8 mouse cellular contexts compared by ENCODE assay signal in the genomic region with DNA sequence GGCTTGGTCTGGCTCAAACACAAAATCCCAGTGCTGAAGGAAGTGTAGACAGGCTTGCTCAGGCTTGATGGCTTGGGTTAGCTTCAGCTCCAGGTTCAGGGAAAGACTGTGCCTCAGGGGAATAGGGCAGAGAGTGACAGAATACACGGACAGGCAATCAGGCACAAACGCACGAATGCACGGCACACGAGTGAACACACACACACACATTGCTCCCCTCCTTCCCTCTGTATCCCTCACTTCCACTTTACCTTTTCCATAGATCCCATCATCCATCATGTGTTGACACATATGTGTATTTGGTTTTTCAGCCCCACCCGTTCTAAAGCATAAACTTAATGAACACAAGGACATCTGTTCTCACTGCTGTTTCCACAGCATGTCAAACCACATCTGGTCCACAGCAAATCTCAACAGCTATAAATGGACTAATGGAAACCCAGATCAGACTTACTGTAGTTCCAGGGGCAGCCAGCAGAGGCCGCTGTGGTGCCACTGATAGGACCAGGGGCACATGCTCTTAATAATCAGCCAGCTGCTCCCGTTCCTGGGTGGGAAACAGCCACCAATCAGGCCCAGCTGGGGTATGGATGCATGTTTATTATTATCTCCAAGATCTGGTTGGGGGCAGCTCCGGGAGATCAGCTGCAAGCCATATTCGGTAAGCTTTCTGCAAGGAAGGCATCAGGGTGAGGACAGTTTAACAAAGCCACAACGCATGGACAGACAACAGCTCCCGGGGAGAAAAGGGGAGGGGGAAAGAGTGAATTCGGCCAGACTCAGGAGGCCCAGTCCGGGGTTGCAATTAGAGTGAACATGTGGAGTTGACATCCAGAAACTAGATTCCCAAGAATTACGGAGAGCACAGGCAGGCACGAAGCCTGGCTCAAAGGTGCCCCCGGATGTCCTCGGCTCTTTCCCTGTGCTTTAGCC. TPM values are rescaled to one million over a fixed set of nuclear protein-coding genes. Genes with fewer than 3 reads are reported as not detected.
DNase-seq lines count a peak whose midpoint lies in the region; ATAC-seq and TF ChIP-seq lines count a peak whose summit lies in the region.

No protein-coding gene starts in this region.

- H3K9ac ChIP-seq in ES-E14 (ENCODE audit: insufficient read depth, low read depth, low read length, poor library complexity, severe bottlenecking), result no peak overlapping the region
- H3K9ac ChIP-seq in lung, embryonic 15.5 days, result no peak overlapping the region

- H3K4me1 ChIP-seq in ES-E14 (ENCODE audit: control insufficient read depth in 2 of 2, insufficient read depth in 2 of 2, low read length in 2 of 2, poor library complexity in 1 of 2), result no peaks in the 10 kb centered on the region
- no peaks in the 10 kb centered on the region for H3K4me1 ChIP-seq in cerebellum, adult 2 months (ENCODE audit: control insufficient read depth, insufficient read depth, low read length)
- H3K4me1 ChIP-seq in lung, embryonic 15.5 days, result peaks cover 5% of the 10 kb centered on the region; the same call in 1 of the 2 replicates

- H3K4me3 ChIP-seq in ES-E14 (ENCODE audit: insufficient read depth in 1 of 2, low read depth in 1 of 2, low read length in 2 of 2, poor library complexity in 1 of 2, severe bottlenecking in 1 of 2), result no peak overlapping the region
- no peak overlapping the region for H3K4me3 ChIP-seq in cerebellum, adult 2 months (replicated peaks; ENCODE audit: insufficient read depth, low read depth, low read length)
- H3K4me3 ChIP-seq in lung, embryonic 15.5 days, result no peak overlapping the region

- no peaks in the 10 kb centered on the region for H3K36me3 ChIP-seq in ES-E14 (ENCODE audit: control insufficient read depth, insufficient read depth, low read length, poor library complexity, severe bottlenecking)
- H3K36me3 ChIP-seq in lung, embryonic 15.5 days, result no peaks in the 10 kb centered on the region

- in situ Hi-C loops in ES-E14 (cut with MboI; ENCODE audit: low sequenced_read_pairs in 2 of 2, unreplicated experiment in 2 of 2), result loop anchor here in 1 of 2 experiments (10.0 kb wide), 1 partner anchor 226 kb away; no protein-coding TSS in a partner anchor

- WGBS in cerebellum, adult 2 months, result 25% methylated on average over 18 of the region's 18 CpGs
- WGBS in lung, embryonic 15.5 days, result 33% methylated on average over 18 of the region's 18 CpGs

- no peak overlapping the region for H3K27ac ChIP-seq in ES-E14 (ENCODE audit: insufficient read depth, low read depth, low read length, poor library complexity, severe bottlenecking)
- H3K27ac ChIP-seq in cerebellum, adult 2 months (ENCODE audit: insufficient read depth, low read length), result no peak overlapping the region
- no peak overlapping the region for H3K27ac ChIP-seq in lung, embryonic 15.5 days

- peaks cover 5% of the 10 kb centered on the region for H3K9me3 ChIP-seq in ES-E14 (ENCODE audit: control insufficient read depth, insufficient read depth, low read depth, low read length)
- H3K9me3 ChIP-seq in lung, embryonic 15.5 days, result no peaks in the 10 kb centered on the region

- peak; percentile 51 for DNase-seq in ES-E14 (ENCODE audit: low read depth, low spot score)
- DNase-seq in cerebellum, adult 2 months, result peak; percentile 46 to 75
- DNase-seq in forelimb bud, embryonic 11.5 days (ENCODE audit: low read depth, low spot score), result peak; percentile 94
- DNase-seq in layer of hippocampus, adult 8-10 months (ENCODE audit: low spot score in 2 of 2), result peak; percentile 59 to 85
- DNase-seq in ovary, postnatal 10 days (ENCODE audit: low spot score), result peak; percentile 79
- DNase-seq in thymus, postnatal 0 days (ENCODE audit: low spot score), result peak; percentile 68

- TF ChIP-seq POLR2A in cerebellum, adult 2 months (IDR thresholded peaks at IDR 0.05; ENCODE audit: borderline replicate concordance, insufficient read depth, low read length), result no peak

- peaks cover 1% of the 10 kb centered on the region; the same call in 1 of the 2 replicates for H3K27me3 ChIP-seq in cerebellum, adult 2 months (ENCODE audit: control insufficient read depth, insufficient read depth, low read length)
- no peaks in the 10 kb centered on the region for H3K27me3 ChIP-seq in lung, embryonic 15.5 days

- peak; percentile 92 for TF ChIP-seq CTCF in cerebellum, adult 2 months (IDR thresholded peaks at IDR 0.05; ENCODE audit: borderline replicate concordance, insufficient read depth, low read depth, low read length)

- H3K4me2 ChIP-seq in lung, embryonic 15.5 days, result peak overlapping the region; percentile 38

- ATAC-seq in hematopoietic stem cell, adult 5-6 weeks (replicated peaks in 1 of 2; ENCODE audit: insufficient read depth in 1 of 2, low FRiP score in 2 of 2, low TSS enrichment in 1 of 2, low read depth in 1 of 2, poor library complexity in 2 of 2, severe bottlenecking in 2 of 2), result peak; percentile 73 to 78; a peak in 3 of 4 replicates
- peak; percentile 62; the same call in 1 of the 2 replicates for ATAC-seq in lung, embryonic 15.5 days (ENCODE audit: borderline replicate concordance, extremely low read depth, low FRiP score, low TSS enrichment)

TF ChIP-seq in ES-E14, 5 proteins besides CTCF, POLR2A, EP300 and RAD21:
- TF ChIP-seq MAFK (IDR thresholded peaks at IDR 0.05; ENCODE audit: insufficient read depth, low read depth, low read length) (no peak), ZNF384 (IDR thresholded peaks at IDR 0.05; ENCODE audit: low read depth, low read length) (no peak), ZC3H11A (IDR thresholded peaks at IDR 0.05; ENCODE audit: borderline replicate concordance, low read depth, low read length) (peak; percentile 77; the same call in 1 of the 2 replicates)
TF ChIP-seq in ES-E14: peak in this region for 1.

RNA-seq across cellular contexts. Expression of a gene that starts 30.4 kb away (rescaled TPM):
- total RNA-seq in ES-E14 (2012; rRNA removed), result 36.2 and 41.5 TPM in 2 replicates
- polyA plus RNA-seq in cerebellum, adult 2 months (2012; rRNA removed), result 17.3 and 19.4 TPM in 2 replicates
- 28.2 and 33.5 TPM in 2 replicates for total RNA-seq in hematopoietic stem cell, adult 5-6 weeks (2017)
- total RNA-seq in layer of hippocampus, adult 8-10 months (2022), result 10 to 100 TPM; 24.5 to 37.4 (median 29.0) TPM
- polyA plus RNA-seq in lung, embryonic 15.5 days (2015; fragmentation: Nextera tagmentation; extraction: Ambion mirVana), result 43.9 and 45.7 TPM in 2 replicates
- polyA plus RNA-seq in thymus, postnatal 0 days (2015; fragmentation: Nextera tagmentation; extraction: Ambion mirVana), result 33.8 and 36.3 TPM in 2 replicates

RNA-seq across cellular contexts. Expression of a gene that starts 30.5 kb away (rescaled TPM):
- total RNA-seq in ES-E14 (2012; rRNA removed), result 34.0 and 37.7 TPM in 2 replicates
- polyA plus RNA-seq in cerebellum, adult 2 months (2012; rRNA removed), result 40.8 and 43.9 TPM in 2 replicates
- total RNA-seq in hematopoietic stem cell, adult 5-6 weeks (2017), result 49.3 and 51.9 TPM in 2 replicates
- total RNA-seq in layer of hippocampus, adult 8-10 months (2022), result 10 to 100 TPM; 32.9 to 47.7 (median 37.5) TPM
- 78.7 and 81.8 TPM in 2 replicates for polyA plus RNA-seq in lung, embryonic 15.5 days (2015; fragmentation: Nextera tagmentation; extraction: Ambion mirVana)
- polyA plus RNA-seq in thymus, postnatal 0 days (2015; fragmentation: Nextera tagmentation; extraction: Ambion mirVana), result 62.1 and 64.2 TPM in 2 replicates
